Mouse (Mus musculus): ENCODE measurements around the gene Nme2. TPM values are rescaled to one million over a fixed set of nuclear protein-coding genes. Genes with fewer than 3 reads are reported as not detected.

Gene Nme2
- polyA plus RNA-seq, 1 experiment from 2014 or later = 85.2 TPM

DNA sequence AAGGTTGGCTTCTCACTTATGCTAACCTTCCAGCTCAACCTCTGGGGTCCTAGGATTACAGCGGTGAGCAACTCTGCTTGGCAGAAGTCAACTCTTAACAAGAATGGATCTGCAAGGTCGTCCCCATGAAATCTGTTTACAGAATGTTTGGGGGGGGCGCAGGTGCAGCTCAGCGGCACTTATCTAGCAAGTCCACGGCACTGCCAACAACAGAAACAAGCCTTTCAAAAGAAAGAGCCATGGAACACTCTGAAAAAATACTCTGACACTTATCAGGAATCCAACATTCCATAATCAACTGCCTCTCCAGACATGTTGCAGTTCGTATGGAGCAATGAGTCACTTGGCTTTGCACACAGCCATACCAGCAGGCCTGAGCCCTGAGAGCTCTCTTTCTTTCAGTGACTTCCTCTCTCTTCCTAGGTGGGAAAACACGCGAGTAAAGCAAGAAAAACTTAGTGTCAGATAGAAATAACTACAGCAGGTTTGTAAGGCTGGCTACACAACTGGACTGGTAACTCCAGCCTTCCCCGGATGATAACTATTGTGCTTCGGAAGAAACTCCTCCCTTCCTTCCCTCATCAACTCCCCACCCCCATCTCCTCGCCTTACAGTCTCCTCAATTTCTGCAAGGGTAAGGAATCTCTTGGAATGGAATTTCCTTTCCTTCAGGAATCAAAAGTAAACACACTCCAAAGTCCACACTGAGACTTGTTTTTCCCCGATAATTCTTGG is 32.4 kb upstream of the Nme2 start:
- Histone ChIP-seq H3K9ac (replicated peaks; ENCODE audit: low read depth, low read length) (no peak overlapping the region), H3K4me1 (ENCODE audit: control insufficient read depth, insufficient read depth, low read length) (no peaks in the 10 kb centered on the region), H3K4me2 (ENCODE audit: low read depth, low read length) (no peak overlapping the region), H3K27me3 (ENCODE audit: control insufficient read depth, insufficient read depth, low read length) (no peaks in the 10 kb centered on the region), H3K4me3 (ENCODE audit: low read depth, low read length) (no peak overlapping the region), H3K36me3 (ENCODE audit: control insufficient read depth, insufficient read depth, low read length) (no peaks in the 10 kb centered on the region), H3K9me3 (ENCODE audit: control insufficient read depth, low read length) (no peaks in the 10 kb centered on the region), H3K27ac (ENCODE audit: low read depth, low read length) (no peak overlapping the region)
- no peak for ATAC-seq (ENCODE audit: low read depth)
- 69% methylated on average over 12 of the region's 12 CpGs for WGBS

DNA sequence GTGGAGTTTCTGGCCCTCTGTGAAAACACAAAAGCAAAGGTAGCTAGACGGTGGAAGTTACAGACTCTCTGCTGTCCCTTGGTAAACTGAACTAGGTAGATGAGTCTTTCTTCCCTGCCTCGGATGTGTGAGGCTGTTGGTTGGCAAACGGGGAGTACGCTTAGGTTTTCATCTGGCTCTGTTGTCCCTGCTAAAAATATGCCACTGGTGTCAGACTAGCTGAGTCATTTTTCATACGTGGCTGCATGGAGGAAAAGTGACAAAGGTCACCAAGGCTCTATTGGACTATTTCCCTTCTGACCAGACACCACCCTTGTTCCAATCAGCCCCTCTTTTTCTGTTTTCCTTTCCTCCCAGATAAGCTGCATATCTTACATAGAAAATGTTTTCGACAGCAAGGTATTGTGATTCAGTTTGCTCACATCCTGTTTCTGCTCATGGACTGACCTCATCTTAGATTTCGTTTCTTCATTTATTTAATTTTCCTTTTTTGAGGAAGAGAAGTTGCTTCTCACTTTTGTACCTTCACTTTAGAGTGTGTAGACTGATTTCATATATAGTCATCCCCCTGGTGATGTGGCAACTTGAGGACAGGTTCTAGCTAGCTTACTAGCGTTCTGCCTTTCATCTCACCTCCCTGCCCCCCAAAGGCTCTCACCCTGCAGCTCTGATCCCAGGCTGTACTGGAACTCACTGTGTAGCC is 31.7 kb upstream of the Nme2 start:
- H3K36me3 ChIP-seq (ENCODE audit: control insufficient read depth, insufficient read depth, low read length) = no peaks in the 10 kb centered on the region
- H3K4me1 ChIP-seq (ENCODE audit: control insufficient read depth, insufficient read depth, low read length) = no peaks in the 10 kb centered on the region
- 84% methylated on average over 8 of the region's 8 CpGs for WGBS
- H3K4me2 ChIP-seq (ENCODE audit: low read depth, low read length) = no peak overlapping the region
- no peak for ATAC-seq (ENCODE audit: low read depth)
- no peaks in the 10 kb centered on the region for H3K27me3 ChIP-seq (ENCODE audit: control insufficient read depth, insufficient read depth, low read length)
- H3K27ac ChIP-seq (ENCODE audit: low read depth, low read length) = no peak overlapping the region
- H3K9me3 ChIP-seq (ENCODE audit: control insufficient read depth, low read length) = no peaks in the 10 kb centered on the region
- H3K9ac ChIP-seq (replicated peaks; ENCODE audit: low read depth, low read length) = no peak overlapping the region
- no peak overlapping the region for H3K4me3 ChIP-seq (ENCODE audit: low read depth, low read length)

DNA sequence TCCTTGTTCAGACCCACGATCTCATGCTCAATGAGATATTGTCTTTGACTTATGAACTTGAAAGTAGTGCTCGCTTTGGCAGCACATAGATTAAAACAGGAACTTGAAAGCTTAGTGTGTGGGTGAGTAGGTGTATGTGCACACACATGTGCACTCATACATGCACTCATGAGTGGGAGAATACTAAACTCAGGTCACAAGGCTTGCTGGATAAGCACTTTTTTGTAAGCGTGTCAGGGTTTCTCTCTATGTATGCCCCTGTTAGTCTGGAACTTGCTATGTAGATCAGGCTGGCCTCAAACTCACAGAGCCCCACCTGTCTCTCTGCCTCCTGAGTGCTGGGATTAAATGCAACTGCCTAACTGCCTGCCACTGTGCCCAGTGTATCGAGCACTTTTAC is 31.0 kb upstream of the Nme2 start:
- H3K27ac ChIP-seq (ENCODE audit: low read depth, low read length) = no peak overlapping the region
- H3K9me3 ChIP-seq (ENCODE audit: control insufficient read depth, low read length) = no peaks in the 10 kb centered on the region
- H3K4me2 ChIP-seq (ENCODE audit: low read depth, low read length) = no peak overlapping the region
- no peak overlapping the region for H3K9ac ChIP-seq (replicated peaks; ENCODE audit: low read depth, low read length)
- WGBS = 88% methylated on average over 4 of the region's 4 CpGs
- no peaks in the 10 kb centered on the region for H3K27me3 ChIP-seq (ENCODE audit: control insufficient read depth, insufficient read depth, low read length)
- H3K4me3 ChIP-seq (ENCODE audit: low read depth, low read length) = no peak overlapping the region
- no peak for ATAC-seq (ENCODE audit: low read depth)
- no peaks in the 10 kb centered on the region for H3K36me3 ChIP-seq (ENCODE audit: control insufficient read depth, insufficient read depth, low read length)
- no peaks in the 10 kb centered on the region for H3K4me1 ChIP-seq (ENCODE audit: control insufficient read depth, insufficient read depth, low read length)

DNA sequence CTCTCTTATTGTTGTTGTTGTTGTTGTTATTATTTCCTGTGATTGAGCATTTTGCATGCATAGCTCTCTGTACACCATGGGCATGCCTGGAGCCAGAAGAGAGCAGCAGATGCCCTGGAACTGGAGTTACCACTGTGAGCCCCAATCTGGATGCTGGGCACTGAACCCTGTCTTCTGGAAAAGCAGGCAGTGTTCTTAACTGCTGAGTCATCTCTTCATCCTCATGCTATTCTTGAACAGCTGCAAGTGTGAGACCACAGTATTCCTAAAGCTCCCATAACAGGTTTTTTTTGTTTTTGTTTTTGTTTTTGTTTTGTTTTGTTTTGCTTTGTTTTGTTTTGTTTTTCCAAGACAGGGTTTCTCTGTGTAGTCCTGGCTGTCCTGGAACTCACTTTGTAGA is 30.2 kb upstream of the Nme2 start:
- Histone ChIP-seq H3K4me3 (ENCODE audit: low read depth, low read length) (no peak overlapping the region), H3K36me3 (ENCODE audit: control insufficient read depth, insufficient read depth, low read length) (no peaks in the 10 kb centered on the region), H3K4me2 (ENCODE audit: low read depth, low read length) (no peak overlapping the region), H3K27ac (ENCODE audit: low read depth, low read length) (no peak overlapping the region), H3K9me3 (ENCODE audit: control insufficient read depth, low read length) (no peaks in the 10 kb centered on the region), H3K27me3 (ENCODE audit: control insufficient read depth, insufficient read depth, low read length) (no peaks in the 10 kb centered on the region), H3K9ac (replicated peaks; ENCODE audit: low read depth, low read length) (no peak overlapping the region), H3K4me1 (ENCODE audit: control insufficient read depth, insufficient read depth, low read length) (no peaks in the 10 kb centered on the region)
- ATAC-seq (ENCODE audit: low read depth) = no peak

DNA sequence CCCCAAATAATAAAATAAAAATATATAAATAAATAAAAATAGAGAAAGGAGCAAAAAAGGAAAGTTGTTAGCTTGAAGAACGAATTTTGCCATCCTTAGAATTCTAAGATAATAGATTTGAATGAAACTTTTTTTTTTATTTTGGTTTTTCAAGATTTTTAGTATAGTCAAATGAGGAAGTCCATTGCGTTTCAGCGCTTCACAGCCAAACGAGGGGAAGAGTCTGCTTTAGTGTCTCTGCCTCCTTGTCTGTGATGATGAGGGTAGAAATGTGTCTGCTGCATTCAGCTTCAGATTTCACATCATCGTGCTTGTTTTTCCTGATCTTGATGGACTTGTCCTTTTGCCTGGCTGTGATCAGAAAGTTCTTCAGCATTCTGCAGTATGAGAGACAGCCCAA is 29.2 kb upstream of the Nme2 start:
- Histone ChIP-seq H3K4me1 (ENCODE audit: control insufficient read depth, insufficient read depth, low read length) (no peaks in the 10 kb centered on the region), H3K4me2 (ENCODE audit: low read depth, low read length) (no peak overlapping the region), H3K27ac (ENCODE audit: low read depth, low read length) (no peak overlapping the region), H3K4me3 (ENCODE audit: low read depth, low read length) (no peak overlapping the region), H3K27me3 (ENCODE audit: control insufficient read depth, insufficient read depth, low read length) (no peaks in the 10 kb centered on the region), H3K36me3 (ENCODE audit: control insufficient read depth, insufficient read depth, low read length) (no peaks in the 10 kb centered on the region), H3K9me3 (ENCODE audit: control insufficient read depth, low read length) (no peaks in the 10 kb centered on the region), H3K9ac (replicated peaks; ENCODE audit: low read depth, low read length) (no peak overlapping the region)
- ATAC-seq (ENCODE audit: low read depth) = no peak
- 89% methylated on average over 5 of the region's 5 CpGs for WGBS

DNA sequence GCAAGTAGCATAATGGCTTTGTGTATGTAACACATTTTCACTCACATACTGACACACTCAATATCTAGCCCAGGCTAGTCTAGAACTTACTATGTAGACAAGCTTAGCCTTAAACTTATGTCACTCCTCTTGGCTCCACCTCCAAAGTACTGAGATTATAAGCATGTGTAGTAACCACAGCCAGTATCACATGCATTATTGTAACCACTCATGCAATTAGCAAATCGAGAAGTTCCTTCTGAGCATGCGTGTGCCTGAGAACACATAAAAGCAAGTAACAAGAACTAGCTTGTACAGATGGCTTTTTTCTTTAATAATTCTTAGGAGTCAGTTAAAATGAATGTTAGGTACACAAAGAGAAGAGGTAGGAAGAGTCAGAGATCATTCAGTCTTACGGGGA is 28.6 kb upstream of the Nme2 start:
- 93% methylated on average over 3 of the region's 3 CpGs for WGBS
- Histone ChIP-seq H3K4me3 (ENCODE audit: low read depth, low read length) (no peak overlapping the region), H3K9me3 (ENCODE audit: control insufficient read depth, low read length) (no peaks in the 10 kb centered on the region), H3K4me1 (ENCODE audit: control insufficient read depth, insufficient read depth, low read length) (no peaks in the 10 kb centered on the region), H3K27me3 (ENCODE audit: control insufficient read depth, insufficient read depth, low read length) (no peaks in the 10 kb centered on the region), H3K4me2 (ENCODE audit: low read depth, low read length) (no peak overlapping the region), H3K36me3 (ENCODE audit: control insufficient read depth, insufficient read depth, low read length) (no peaks in the 10 kb centered on the region), H3K9ac (replicated peaks; ENCODE audit: low read depth, low read length) (no peak overlapping the region), H3K27ac (ENCODE audit: low read depth, low read length) (no peak overlapping the region)
- ATAC-seq (ENCODE audit: low read depth) = no peak

DNA sequence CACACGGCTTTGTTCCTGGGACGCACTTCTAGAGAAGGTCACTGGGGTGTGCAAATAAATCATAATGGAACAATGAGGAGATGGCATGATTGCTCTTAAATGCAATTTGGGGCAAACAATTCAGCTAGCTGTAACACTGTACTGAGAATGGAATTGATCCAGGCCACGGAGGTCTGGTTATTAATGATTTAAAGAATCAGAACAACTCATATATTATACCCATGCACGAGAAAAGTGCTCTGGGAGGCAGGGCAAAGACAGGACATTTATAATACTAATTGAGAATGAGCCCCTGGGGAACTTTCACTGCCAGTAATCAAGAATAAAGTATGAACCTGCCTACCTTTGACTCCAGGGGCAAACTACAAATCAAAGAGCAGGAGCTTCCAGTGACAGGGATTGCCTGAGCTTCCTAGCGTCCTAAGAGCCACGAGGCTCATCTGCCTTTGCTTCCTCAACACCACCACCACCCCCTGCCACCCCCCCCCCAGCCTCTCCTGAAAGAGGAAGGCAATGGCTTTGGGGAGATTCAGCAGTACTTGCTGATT is 23.5 kb upstream of the Nme2 start:
- no peaks in the 10 kb centered on the region for H3K27me3 ChIP-seq (ENCODE audit: control insufficient read depth, insufficient read depth, low read length)
- H3K4me1 ChIP-seq (ENCODE audit: control insufficient read depth, insufficient read depth, low read length) = no peaks in the 10 kb centered on the region
- ATAC-seq (ENCODE audit: low read depth) = no peak; the same call in 1 of the 2 replicates
- H3K36me3 ChIP-seq (ENCODE audit: control insufficient read depth, insufficient read depth, low read length) = no peaks in the 10 kb centered on the region
- H3K9me3 ChIP-seq (ENCODE audit: control insufficient read depth, low read length) = no peaks in the 10 kb centered on the region
- H3K4me2 ChIP-seq (ENCODE audit: low read depth, low read length) = no peak overlapping the region
- H3K9ac ChIP-seq (replicated peaks; ENCODE audit: low read depth, low read length) = no peak overlapping the region
- no peak overlapping the region for H3K4me3 ChIP-seq (ENCODE audit: low read depth, low read length)
- WGBS = 16% methylated on average over 6 of the region's 6 CpGs
- no peak overlapping the region for H3K27ac ChIP-seq (ENCODE audit: low read depth, low read length)

DNA sequence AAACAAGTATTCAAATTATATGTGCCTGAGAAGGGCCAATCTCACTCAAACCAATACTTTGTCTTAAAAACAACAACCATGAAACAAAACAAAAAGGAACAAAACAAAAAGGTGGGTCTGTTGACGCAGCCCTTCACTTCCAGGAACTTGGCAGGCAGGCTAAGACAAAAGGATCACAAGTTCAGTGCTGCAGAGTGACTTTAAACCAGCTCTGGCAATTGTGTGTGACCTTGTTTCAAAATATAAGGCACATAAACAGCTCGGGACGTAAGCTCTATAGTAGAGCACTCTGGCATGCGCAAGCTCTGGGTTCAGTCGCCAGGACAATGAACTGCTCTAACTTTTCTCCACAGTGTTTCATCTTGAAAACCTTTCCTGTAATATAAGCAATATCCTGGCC is 16.9 kb upstream of the Nme2 start:
- ATAC-seq (ENCODE audit: low read depth) = no peak
- no peaks in the 10 kb centered on the region for H3K9me3 ChIP-seq (ENCODE audit: control insufficient read depth, low read length)
- no peak overlapping the region for H3K27ac ChIP-seq (ENCODE audit: low read depth, low read length)
- no peaks in the 10 kb centered on the region for H3K27me3 ChIP-seq (ENCODE audit: control insufficient read depth, insufficient read depth, low read length)
- H3K4me1 ChIP-seq (ENCODE audit: control insufficient read depth, insufficient read depth, low read length) = no peaks in the 10 kb centered on the region
- H3K9ac ChIP-seq (replicated peaks; ENCODE audit: low read depth, low read length) = no peak overlapping the region
- H3K4me3 ChIP-seq (ENCODE audit: low read depth, low read length) = no peak overlapping the region
- 85% methylated on average over 5 of the region's 5 CpGs for WGBS
- no peaks in the 10 kb centered on the region for H3K36me3 ChIP-seq (ENCODE audit: control insufficient read depth, insufficient read depth, low read length)
- no peak overlapping the region for H3K4me2 ChIP-seq (ENCODE audit: low read depth, low read length)

DNA sequence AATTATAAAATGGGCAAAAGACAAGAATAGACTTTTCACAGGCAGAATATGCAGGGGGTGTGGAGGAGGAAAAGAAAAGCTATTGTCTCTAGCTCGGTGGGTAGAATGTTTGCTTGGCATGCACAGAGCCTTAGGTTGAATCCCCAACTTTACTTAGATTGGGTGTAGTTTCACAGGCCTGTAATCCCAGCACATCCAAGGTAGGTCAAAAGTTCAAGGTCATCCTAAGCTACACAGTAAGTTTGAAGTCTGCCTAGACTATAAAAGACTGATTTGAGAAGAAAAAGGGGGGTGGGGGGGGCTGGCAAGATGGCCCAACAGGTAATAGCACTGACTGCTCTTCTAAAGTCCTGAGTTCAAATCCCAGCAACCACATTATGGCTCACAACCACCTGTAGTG is 13.7 kb upstream of the Nme2 start:
- Histone ChIP-seq H3K27ac (ENCODE audit: low read depth, low read length) (no peak overlapping the region), H3K27me3 (ENCODE audit: control insufficient read depth, insufficient read depth, low read length) (no peaks in the 10 kb centered on the region), H3K4me2 (ENCODE audit: low read depth, low read length) (no peak overlapping the region), H3K36me3 (ENCODE audit: control insufficient read depth, insufficient read depth, low read length) (peaks cover 8% of the 10 kb centered on the region), H3K4me3 (ENCODE audit: low read depth, low read length) (no peak overlapping the region), H3K4me1 (ENCODE audit: control insufficient read depth, insufficient read depth, low read length) (no peaks in the 10 kb centered on the region), H3K9ac (replicated peaks; ENCODE audit: low read depth, low read length) (no peak overlapping the region), H3K9me3 (ENCODE audit: control insufficient read depth, low read length) (no peaks in the 10 kb centered on the region)
- WGBS = 81% methylated on average over 1 of the region's 1 CpGs
- ATAC-seq (ENCODE audit: low read depth) = no peak

Data from neural tube, embryonic 14.5 days (tissue).